Mouse (Mus musculus) lung, embryonic 16.5 days (tissue): ENCODE measurements around the gene Tma7. TPM values are rescaled to one million over a fixed set of nuclear protein-coding genes. Genes with fewer than 3 reads are reported as not detected.

Experiments
- ATAC-seq: fragments of 200-750 bp; cut with Nextera tagmentation; 2 replicates; pipeline ENCODE4 v1.8.0; 2017; ENCODE audit warnings: low read depth, mild to moderate bottlenecking, moderate library complexity
- H3K27ac ChIP-seq: fragments of 300-500 bp; sonication (generic); 2 replicates; pipeline ENCODE4 v1.5.1; 2014; ENCODE audit warnings: mild to moderate bottlenecking, control low read depth, low read length
- H3K27me3 ChIP-seq: fragments of 300-500 bp; sonication (generic); 2 replicates; pipeline ENCODE4 v1.6.1; 2014; ENCODE audit warnings: low read depth, low read length, mixed read lengths; ENCODE audit not compliant: control insufficient read depth, insufficient read depth
- H3K36me3 ChIP-seq: fragments of 300-500 bp; sonication (generic); 2 replicates; pipeline ENCODE4 v1.6.1; 2014; ENCODE audit warnings: low read length; ENCODE audit not compliant: control insufficient read depth, insufficient read depth
- H3K4me1 ChIP-seq: fragments of 300-500 bp; sonication (generic); replicated peaks from 2 replicates; pipeline ENCODE4 v1.6.1; 2014; ENCODE audit warnings: low read length, mixed read lengths; ENCODE audit not compliant: control insufficient read depth, insufficient read depth
- H3K4me2 ChIP-seq: fragments of 300-500 bp; sonication (generic); 2 replicates; pipeline ENCODE4 v1.6.1; 2014; ENCODE audit warnings: low read depth, low read length, control low read depth
- H3K4me3 ChIP-seq: fragments of 300-500 bp; sonication (generic); 2 replicates; pipeline ENCODE4 v1.5.1; 2014; ENCODE audit warnings: mild to moderate bottlenecking, low read length, control low read depth
- H3K9ac ChIP-seq: fragments of 300-500 bp; sonication (generic); 2 replicates; pipeline ENCODE4 v1.6.1; 2014; ENCODE audit warnings: low read length, control low read depth
- H3K9me3 ChIP-seq: fragments of 300-500 bp; sonication (generic); 2 replicates; pipeline ENCODE4 v1.6.1; 2016; ENCODE audit warnings: low read length; ENCODE audit not compliant: control insufficient read depth
- WGBS: fragments of 180-500 bp; shearing (Covaris S2); extraction: QIAGEN DNeasy Blood & Tissue Kit; methylation state at CpG from one replicate; pipeline ENCODE4 v1.1.7; 2014; 5-methylcytosine and 5-hydroxymethylcytosine counted together
- polyA plus RNA-seq: library from polyadenylated mRNA; unstranded; fragments of >200 nt; fragmentation: Nextera tagmentation; extraction: Ambion mirVana; gene quantifications from 2 replicates; pipeline ENCODE4 v1.2.1, GENCODE M21; 2015

The Tma7 gene
- polyA plus RNA-seq, 1 experiment from 2014 or later = 545 TPM

DNA sequence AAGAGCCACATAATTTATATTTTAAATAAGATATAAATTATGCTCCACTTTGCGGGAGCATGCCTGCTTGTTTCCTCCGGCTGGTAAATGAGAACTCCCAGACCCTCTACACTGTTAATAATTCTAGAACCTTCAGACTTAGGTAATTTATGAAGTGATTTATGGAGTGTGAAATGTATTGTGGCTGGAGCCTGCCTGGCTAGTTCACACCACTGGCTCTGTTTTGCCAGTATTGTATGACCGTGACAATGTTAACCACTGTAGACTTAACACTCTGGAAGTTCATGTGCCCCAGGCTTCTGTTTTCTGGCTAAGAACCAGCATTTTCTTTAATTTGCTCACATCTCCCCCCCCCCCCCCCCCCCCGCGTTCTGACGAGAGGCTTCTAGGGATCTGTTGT, 25.0 kb upstream of the Tma7 start:
- peaks cover 3% of the 10 kb centered on the region; the same call in 1 of the 2 replicates for H3K4me1 ChIP-seq
- peaks cover 65% of the 10 kb centered on the region for H3K36me3 ChIP-seq
- no peak overlapping the region for H3K4me2 ChIP-seq
- 41% methylated on average over 5 of the region's 6 CpGs for WGBS
- H3K9me3 ChIP-seq = no peaks in the 10 kb centered on the region
- H3K27me3 ChIP-seq = no peaks in the 10 kb centered on the region
- H3K27ac ChIP-seq = no peak overlapping the region
- H3K9ac ChIP-seq = no peak overlapping the region
- no peak for ATAC-seq
- H3K4me3 ChIP-seq = no peak overlapping the region

DNA sequence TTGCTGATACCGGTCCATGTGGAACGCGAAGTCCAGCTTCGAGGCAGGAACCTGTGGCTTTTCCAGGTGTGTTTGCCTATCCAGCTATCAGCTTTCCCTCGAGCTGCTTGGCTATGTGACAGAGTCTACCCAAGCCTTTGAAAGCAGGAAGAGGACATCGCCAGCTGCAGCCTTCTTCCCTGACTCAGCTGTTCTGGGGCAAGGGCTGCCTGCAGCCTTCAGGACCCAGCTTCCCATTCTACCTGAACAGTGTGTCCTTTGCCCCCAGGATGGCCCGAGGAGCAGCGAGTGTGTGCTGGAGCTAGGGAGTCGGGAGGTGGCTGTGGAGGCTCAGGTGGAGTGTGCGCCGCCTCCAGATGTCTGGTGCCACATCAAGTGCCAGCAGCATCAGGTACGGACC, 23.3 kb upstream of the Tma7 start:
- Histone ChIP-seq H3K27me3 (no peaks in the 10 kb centered on the region), H3K36me3 (peaks cover 57% of the 10 kb centered on the region), H3K9ac (no peak overlapping the region), H3K4me1 (peaks cover 3% of the 10 kb centered on the region; the same call in 1 of the 2 replicates), H3K4me2 (no peak overlapping the region), H3K9me3 (no peaks in the 10 kb centered on the region), H3K4me3 (no peak overlapping the region), H3K27ac (no peak overlapping the region)
- WGBS = 84% methylated on average over 12 of the region's 12 CpGs
- no peak for ATAC-seq

DNA sequence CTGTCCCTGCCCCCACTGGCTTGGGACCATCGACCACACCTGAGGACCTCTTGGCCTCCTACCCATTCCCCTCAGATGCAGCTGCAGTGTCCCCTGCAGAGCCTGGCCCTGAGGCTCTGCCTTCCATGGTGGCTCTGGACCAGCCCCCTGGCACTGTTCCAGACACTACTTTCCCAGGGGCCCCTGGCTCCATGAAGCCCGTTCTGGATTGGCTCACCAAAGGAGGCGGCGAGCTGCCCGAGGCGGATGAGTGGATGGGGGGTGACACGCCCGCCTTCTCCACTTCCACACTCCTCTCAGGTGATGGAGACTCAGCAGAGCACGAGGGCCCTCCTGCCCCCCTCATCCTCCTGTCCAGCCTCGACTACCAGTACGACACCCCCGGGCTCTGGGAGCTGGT, 22.6 kb upstream of the Tma7 start:
- ATAC-seq = peak; percentile 56
- no peak overlapping the region for H3K27ac ChIP-seq
- H3K27me3 ChIP-seq = no peaks in the 10 kb centered on the region
- H3K9ac ChIP-seq = no peak overlapping the region
- no peak overlapping the region for H3K4me3 ChIP-seq
- H3K9me3 ChIP-seq = no peaks in the 10 kb centered on the region
- H3K36me3 ChIP-seq = peaks cover 52% of the 10 kb centered on the region
- H3K4me2 ChIP-seq = no peak overlapping the region
- WGBS = 55% methylated on average over 12 of the region's 12 CpGs
- peaks cover 3% of the 10 kb centered on the region; the same call in 1 of the 2 replicates for H3K4me1 ChIP-seq

DNA sequence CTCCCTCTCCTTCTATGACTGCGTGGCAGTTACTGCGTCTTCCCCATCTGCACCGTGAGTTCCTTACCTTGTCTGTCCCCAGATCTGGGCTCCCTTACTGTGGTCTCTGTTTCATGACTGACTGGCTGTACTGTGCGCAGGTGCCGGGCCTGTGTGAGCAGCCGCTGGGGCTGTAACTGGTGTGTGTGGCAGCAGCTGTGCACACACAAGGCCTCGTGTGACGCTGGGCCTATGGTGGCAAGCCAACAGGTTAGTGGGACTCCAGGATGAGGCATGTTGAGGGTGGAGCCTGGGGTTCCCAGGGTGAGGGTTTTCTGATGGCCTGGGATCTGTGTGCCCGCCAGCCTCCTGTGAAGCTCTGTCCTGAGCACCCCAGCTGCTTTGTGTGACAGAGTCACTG, 21.7 kb upstream of the Tma7 start:
- no peak for ATAC-seq
- Histone ChIP-seq H3K36me3 (peaks cover 45% of the 10 kb centered on the region), H3K27ac (no peak overlapping the region), H3K4me1 (peaks cover 10% of the 10 kb centered on the region), H3K4me3 (no peak overlapping the region), H3K9ac (no peak overlapping the region), H3K27me3 (no peaks in the 10 kb centered on the region), H3K9me3 (no peaks in the 10 kb centered on the region), H3K4me2 (no peak overlapping the region)
- 88% methylated on average over 9 of the region's 9 CpGs for WGBS

DNA sequence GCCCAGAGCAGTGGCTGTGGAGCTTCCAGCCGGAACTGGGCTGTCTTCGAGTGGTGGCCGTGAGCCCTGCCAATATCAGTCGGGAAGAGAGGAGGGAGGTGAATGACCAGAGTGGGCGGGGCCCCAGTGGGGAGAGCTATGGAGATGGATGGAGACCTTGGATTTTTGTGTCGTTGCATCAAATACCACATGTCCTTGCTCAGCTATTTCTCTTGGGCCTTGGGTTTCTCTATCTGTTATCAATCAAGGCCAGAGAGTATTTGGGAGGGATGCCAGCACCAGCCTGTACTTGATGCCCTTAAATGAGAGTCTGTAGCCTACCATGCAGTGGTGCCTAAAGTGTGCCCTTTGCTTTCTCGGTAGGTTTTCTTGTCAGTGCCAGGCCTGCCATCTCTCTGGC, 20.9 kb upstream of the Tma7 start:
- Histone ChIP-seq H3K4me1 (peaks cover 19% of the 10 kb centered on the region), H3K4me3 (no peak overlapping the region), H3K27ac (no peak overlapping the region), H3K4me2 (no peak overlapping the region), H3K27me3 (no peaks in the 10 kb centered on the region), H3K36me3 (peaks cover 40% of the 10 kb centered on the region), H3K9me3 (no peaks in the 10 kb centered on the region), H3K9ac (no peak overlapping the region)
- no peak for ATAC-seq
- WGBS = 57% methylated on average over 7 of the region's 7 CpGs

DNA sequence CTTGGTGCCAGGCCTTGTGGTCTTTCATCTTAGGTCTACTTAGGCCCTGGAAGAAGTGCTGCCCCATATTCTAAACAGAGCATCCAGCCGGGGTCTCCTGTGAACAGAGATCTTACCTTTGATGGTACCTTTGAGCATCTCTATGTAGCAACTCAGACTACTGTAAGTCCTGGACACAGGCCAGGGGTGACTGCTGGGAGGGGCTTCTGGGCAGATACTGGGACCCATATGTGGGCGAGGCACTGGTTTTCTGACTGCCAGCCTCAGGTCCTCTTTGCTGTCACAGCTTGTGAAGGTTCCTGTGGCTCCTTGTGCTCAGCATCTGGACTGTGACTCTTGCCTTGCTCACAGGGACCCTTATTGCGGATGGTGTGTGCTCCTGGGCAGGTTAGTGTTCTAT, 20.2 kb upstream of the Tma7 start:
- Histone ChIP-seq H3K4me3 (no peak overlapping the region), H3K9me3 (no peaks in the 10 kb centered on the region), H3K4me1 (peaks cover 26% of the 10 kb centered on the region), H3K4me2 (no peak overlapping the region), H3K27me3 (no peaks in the 10 kb centered on the region), H3K27ac (no peak overlapping the region), H3K36me3 (peaks cover 37% of the 10 kb centered on the region), H3K9ac (no peak overlapping the region)
- ATAC-seq = no peak
- WGBS = 89% methylated on average over 3 of the region's 3 CpGs

DNA sequence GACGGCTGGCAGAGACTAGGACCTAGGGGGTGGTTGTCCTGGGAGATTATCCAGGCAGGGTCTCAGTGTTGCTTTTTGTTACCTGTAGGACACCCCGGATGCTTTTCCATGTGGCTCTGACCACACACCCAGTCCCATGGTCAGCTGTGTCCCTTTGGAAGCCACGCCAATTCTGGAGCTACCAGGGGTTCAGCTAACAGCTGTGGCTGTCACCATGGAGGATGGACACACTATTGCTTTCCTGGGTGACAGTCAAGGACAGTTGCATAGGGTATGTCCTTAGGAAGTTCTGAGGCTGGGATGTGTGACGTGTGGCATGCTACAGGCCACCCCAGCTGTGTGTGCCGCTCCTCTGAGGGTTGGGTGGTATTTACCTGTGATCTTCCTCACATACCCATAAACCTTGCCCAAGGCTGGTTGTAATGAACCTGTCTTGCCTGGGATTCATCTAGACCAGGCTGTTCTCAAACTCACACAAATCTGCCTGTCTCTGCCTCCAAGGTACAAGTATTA, 19.6 kb upstream of the Tma7 start:
- ATAC-seq = no peak
- Histone ChIP-seq H3K4me1 (peaks cover 31% of the 10 kb centered on the region), H3K4me3 (no peak overlapping the region), H3K9me3 (no peaks in the 10 kb centered on the region), H3K27ac (no peak overlapping the region), H3K27me3 (no peaks in the 10 kb centered on the region), H3K4me2 (no peak overlapping the region), H3K9ac (no peak overlapping the region), H3K36me3 (peaks cover 35% of the 10 kb centered on the region)
- 90% methylated on average over 5 of the region's 5 CpGs for WGBS

DNA sequence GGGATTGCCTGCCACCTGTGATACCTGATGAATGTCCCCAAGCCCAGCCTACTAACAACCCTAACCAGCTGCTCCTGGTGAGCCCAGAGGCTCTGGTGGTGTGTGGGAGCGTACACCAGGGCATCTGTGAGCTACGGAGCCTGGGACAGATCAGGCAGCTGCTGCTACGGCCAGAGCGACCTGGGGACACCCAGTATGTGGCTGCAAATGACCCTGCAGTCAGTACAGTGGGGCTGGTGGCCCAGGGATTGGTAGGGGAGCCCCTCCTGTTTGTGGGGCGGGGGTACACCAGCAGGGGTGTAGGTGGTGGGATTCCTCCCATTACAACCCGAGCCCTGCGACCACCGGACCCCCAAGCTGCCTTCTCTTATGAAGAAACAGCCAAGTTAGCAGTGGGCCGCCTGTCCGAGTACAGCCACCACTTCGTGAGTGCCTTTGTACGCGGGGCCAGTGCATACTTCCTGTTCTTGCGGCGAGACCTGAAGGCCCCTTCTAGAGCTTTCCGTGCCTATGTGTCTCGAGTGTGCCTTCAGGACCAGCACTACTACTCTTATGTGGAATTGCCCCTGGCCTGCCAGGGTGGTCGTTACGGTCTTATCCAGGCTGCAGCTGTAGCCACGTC, 18.0 kb upstream of the Tma7 start:
- 76% methylated on average over 20 of the region's 20 CpGs for WGBS
- no peak overlapping the region for H3K27ac ChIP-seq
- no peak overlapping the region for H3K4me2 ChIP-seq

DNA sequence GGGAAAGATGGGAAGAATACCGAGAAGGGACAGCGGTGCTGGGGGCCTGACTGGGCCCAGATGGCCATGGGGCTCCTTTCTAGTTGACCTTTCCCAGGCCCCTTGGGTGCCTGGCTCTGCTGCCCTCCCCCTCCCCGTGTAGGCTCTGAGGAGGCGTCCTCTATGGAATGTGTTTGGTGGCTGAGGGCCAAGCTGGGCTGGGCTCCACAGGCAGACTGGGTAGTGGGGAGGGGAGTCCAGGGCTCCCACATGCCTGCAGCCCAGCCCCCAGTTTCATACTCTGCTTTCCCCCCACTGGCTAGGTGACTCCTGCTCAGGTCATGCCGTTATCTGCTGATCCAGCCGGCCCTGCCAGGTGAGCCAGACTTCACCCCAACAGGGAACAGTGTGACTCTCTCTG, 16.6 kb upstream of the Tma7 start:
- Histone ChIP-seq H3K36me3 (peaks cover 15% of the 10 kb centered on the region), H3K27ac (peak overlapping the region; percentile 99), H3K27me3 (no peaks in the 10 kb centered on the region), H3K4me1 (peaks cover 46% of the 10 kb centered on the region), H3K9ac (peak overlapping the region; percentile 97), H3K9me3 (no peaks in the 10 kb centered on the region), H3K4me2 (peak overlapping the region; percentile 87), H3K4me3 (peak overlapping the region; percentile 12; the same call in 1 of the 2 replicates)
- ATAC-seq = peak; percentile 57
- 17% methylated on average over 6 of the region's 6 CpGs for WGBS

More for the DNA sequence above, 18.0 kb upstream of the Tma7 start:
- Histone ChIP-seq H3K27me3 (no peaks in the 10 kb centered on the region), H3K4me1 (peaks cover 40% of the 10 kb centered on the region), H3K9ac (no peak overlapping the region), H3K9me3 (no peaks in the 10 kb centered on the region), H3K4me3 (no peak overlapping the region), H3K36me3 (peaks cover 22% of the 10 kb centered on the region)
- ATAC-seq = no peak
